Mouse (Mus musculus) spleen, adult 10 weeks (tissue): ENCODE results near the gene Nmrk1. TPM values are rescaled to one million over a fixed set of nuclear protein-coding genes. Genes with fewer than 3 reads are reported as not detected.

Experiments used
- polyA plus RNA-seq: library from polyadenylated mRNA; stranded (reverse); fragments of 350-450 nt; fragmentation: Illumina TruSeq; extraction: RNeasy Lipid Tissue Mini Kit (QIAGEN cat#74804); gene quantifications from one replicate; pipeline ENCODE4 v1.2.3, GENCODE M21; 2015; ENCODE audit warnings: low replicate concordance; ENCODE audit not compliant: insufficient read depth

The Nmrk1 gene
- polyA plus RNA-seq, result 15.0 TPM

GRCm38 (mm10) chr19:18631644-18632219 lies at the start of gene Nmrk1, which contains the start of gene Ostf1:
Nmrk1 (plus strand) TSS chr19:18631950.
Ostf1 (minus strand) TSS chr19:18631823.

GRCm38 (mm10) chr19:18670608-18671007 lies 38.9 kb downstream of the Nmrk1 start, which contains the start of gene Carnmt1:
Carnmt1 (plus strand) TSS chr19:18670764.

Other genes starting within 250 kb of the Nmrk1 start
- gene Ostf1, start 127 bp upstream of the Nmrk1 start, polyA plus RNA-seq, result 150 TPM
- gene Carnmt1, start 38.8 kb downstream of the Nmrk1 start, polyA plus RNA-seq, result 26.2 TPM
- gene D030056L22Rik, start 81.2 kb downstream of the Nmrk1 start, polyA plus RNA-seq, result 33.3 TPM
- gene Trpm6, start 118.0 kb downstream of the Nmrk1 start, polyA plus RNA-seq, result 0.33 TPM